Mouse (Mus musculus) heart, embryonic 10.5 days (tissue): ENCODE measurements around the gene Erg28. TPM values are rescaled to one million over a fixed set of nuclear protein-coding genes. Genes with fewer than 3 reads are reported as not detected.

Experiments
- DNase-seq: peaks from one replicate; pipeline ENCODE4 v3.0.0-alpha.2; 2017; ENCODE audit warnings: low spot score
- H3K27ac ChIP-seq: fragments of 300-500 bp; sonication (generic); 2 replicates; pipeline ENCODE4 v1.5.1; 2016; ENCODE audit warnings: mild to moderate bottlenecking
- H3K27me3 ChIP-seq: fragments of 300-500 bp; sonication (generic); 2 replicates; pipeline ENCODE4 v1.6.1; 2016; ENCODE audit warnings: mild to moderate bottlenecking; ENCODE audit not compliant: poor library complexity, insufficient read depth, severe bottlenecking
- H3K36me3 ChIP-seq: fragments of 300-500 bp; sonication (generic); 2 replicates; pipeline ENCODE4 v1.6.1; 2016; ENCODE audit warnings: mild to moderate bottlenecking, moderate library complexity
- H3K4me1 ChIP-seq: fragments of 300-500 bp; sonication (generic); 2 replicates; pipeline ENCODE4 v1.6.1; 2016; ENCODE audit warnings: mild to moderate bottlenecking
- H3K4me3 ChIP-seq: fragments of 300-500 bp; sonication (generic); 2 replicates; pipeline ENCODE4 v1.5.1; 2016; ENCODE audit warnings: mild to moderate bottlenecking, moderate library complexity
- H3K9me3 ChIP-seq: fragments of 300-500 bp; sonication (generic); 2 replicates; pipeline ENCODE4 v1.6.1; 2016; ENCODE audit warnings: mild to moderate bottlenecking, moderate library complexity
- WGBS: fragments of 180-500 bp; shearing (Covaris S2); methylation state at CpG from one replicate; pipeline ENCODE4 v1.1.7; 2016; 5-methylcytosine and 5-hydroxymethylcytosine counted together
- polyA plus RNA-seq: library from polyadenylated mRNA; unstranded; fragments of >200 nt; fragmentation: Nextera tagmentation; extraction: Ambion mirVana; gene quantifications from 2 replicates; pipeline ENCODE4 v1.2.1, GENCODE M21; 2016

The Erg28 gene
- polyA plus RNA-seq: 109 and 114 TPM in 2 replicates

GRCm38 (mm10) chr12:85824438-85825264 is at the start of gene Erg28, which contains the start of gene Ttll5:
TSS of gene Erg28 (minus strand) at chr12:85824550.
TSS of gene Ttll5 (plus strand) at chr12:85824659.
- no peaks in the 10 kb centered on the region for H3K9me3 ChIP-seq
- H3K36me3 ChIP-seq: peaks cover 46% of the 10 kb centered on the region
- WGBS: under 1% methylated on average over 67 of the region's 67 CpGs
- no peaks in the 10 kb centered on the region for H3K27me3 ChIP-seq
- peak within 1 kb of the TSS; percentile 91 for H3K4me3 ChIP-seq
- H3K27ac ChIP-seq: peak within 1 kb of the TSS; percentile 97
- peak; percentile 98 for DNase-seq
- H3K4me1 ChIP-seq: peaks cover 34% of the 10 kb centered on the region

GRCm38 (mm10) chr12:85869423-85869822 is 45.1 kb upstream of the Erg28 start:
- Histone ChIP-seq H3K27me3 (no peaks in the 10 kb centered on the region), H3K36me3 (peaks cover 17% of the 10 kb centered on the region; the same call in 1 of the 2 replicates), H3K4me1 (peaks cover 17% of the 10 kb centered on the region), H3K27ac (peak overlapping the region; percentile 65; the same call in 1 of the 2 replicates), H3K4me3 (no peak overlapping the region), H3K9me3 (no peaks in the 10 kb centered on the region)
- 26% methylated on average over 6 of the region's 6 CpGs for WGBS
- no peak for DNase-seq

DNA sequence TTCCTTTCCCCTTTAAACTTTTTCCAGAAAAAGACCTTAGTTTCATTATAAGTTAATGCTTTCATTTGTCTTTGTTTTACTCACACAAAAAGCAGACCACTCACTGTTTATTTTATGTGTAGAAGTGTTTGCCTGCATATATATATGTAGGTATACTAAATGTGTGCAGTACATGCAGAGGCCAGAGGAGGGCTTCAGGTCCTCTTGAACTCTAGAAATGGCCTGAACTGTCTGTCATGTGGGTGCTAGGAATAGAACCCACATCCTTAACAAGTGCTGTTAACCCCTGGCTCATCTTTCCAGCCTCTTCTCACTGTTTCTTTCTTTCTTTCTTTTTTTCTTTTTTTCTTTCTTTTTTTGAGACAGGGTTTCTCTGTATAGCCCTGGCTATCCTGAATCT is 42.8 kb upstream of the Erg28 start:
- no peaks in the 10 kb centered on the region for H3K27me3 ChIP-seq
- no peak for DNase-seq
- H3K9me3 ChIP-seq: no peaks in the 10 kb centered on the region
- H3K27ac ChIP-seq: no peak overlapping the region
- H3K4me3 ChIP-seq: no peak overlapping the region
- peaks cover 10% of the 10 kb centered on the region; the same call in 1 of the 2 replicates for H3K36me3 ChIP-seq
- H3K4me1 ChIP-seq: peaks cover 17% of the 10 kb centered on the region

- peaks cover 10% of the 10 kb centered on the region; the same call in 1 of the 2 replicates for H3K36me3 ChIP-seq
- H3K27ac ChIP-seq: no peak overlapping the region
- peaks cover 17% of the 10 kb centered on the region for H3K4me1 ChIP-seq
- no peaks in the 10 kb centered on the region for H3K27me3 ChIP-seq
- no peak for DNase-seq
- 70% methylated on average over 4 of the region's 4 CpGs for WGBS
- H3K4me3 ChIP-seq: no peak overlapping the region
- H3K9me3 ChIP-seq: no peaks in the 10 kb centered on the region
Observed at GRCm38 (mm10) chr12:85866624-85867023, 42.3 kb upstream of the Erg28 start.

DNA sequence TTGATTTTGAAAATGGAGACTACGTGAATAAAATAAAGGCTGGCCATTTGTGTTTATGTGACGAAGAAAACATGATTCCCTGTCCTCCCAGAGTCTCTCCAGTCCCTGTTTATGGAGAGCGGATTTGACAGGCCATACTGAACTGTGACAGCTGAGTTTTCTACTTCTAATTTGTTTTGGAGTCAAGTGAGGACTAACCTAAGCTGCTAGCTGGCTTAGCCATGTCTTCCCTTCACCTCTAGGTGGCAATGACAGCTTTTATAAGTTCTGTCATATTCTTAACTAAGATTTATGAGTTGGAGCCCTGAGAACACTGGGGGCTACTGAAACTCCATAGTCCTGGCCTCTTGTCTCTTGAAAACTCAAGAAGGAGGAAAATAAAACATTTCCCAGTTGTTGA is 41.2 kb upstream of the Erg28 start:
- no peak overlapping the region for H3K4me3 ChIP-seq
- H3K27ac ChIP-seq: no peak overlapping the region
- peaks cover 16% of the 10 kb centered on the region for H3K4me1 ChIP-seq
- peaks cover 13% of the 10 kb centered on the region; the same call in 1 of the 2 replicates for H3K36me3 ChIP-seq
- no peak for DNase-seq
- H3K9me3 ChIP-seq: no peaks in the 10 kb centered on the region
- no peaks in the 10 kb centered on the region for H3K27me3 ChIP-seq
- WGBS: 86% methylated on average over 3 of the region's 3 CpGs

- no peaks in the 10 kb centered on the region for H3K9me3 ChIP-seq
- DNase-seq: no peak
- 42% methylated on average over 2 of the region's 2 CpGs for WGBS
- H3K36me3 ChIP-seq: peaks cover 14% of the 10 kb centered on the region; the same call in 1 of the 2 replicates
- no peaks in the 10 kb centered on the region for H3K27me3 ChIP-seq
- H3K4me1 ChIP-seq: no peaks in the 10 kb centered on the region
- no peak overlapping the region for H3K4me3 ChIP-seq
- no peak overlapping the region for H3K27ac ChIP-seq
Observed at GRCm38 (mm10) chr12:85862514-85862913, 38.2 kb upstream of the Erg28 start.

GRCm38 (mm10) chr12:85859511-85860189 is 35.3 kb upstream of the Erg28 start:
- Histone ChIP-seq H3K27me3 (no peaks in the 10 kb centered on the region), H3K4me1 (no peaks in the 10 kb centered on the region), H3K9me3 (no peaks in the 10 kb centered on the region), H3K27ac (no peak overlapping the region), H3K36me3 (peaks cover 20% of the 10 kb centered on the region), H3K4me3 (no peak overlapping the region)
- 35% methylated on average over 3 of the region's 3 CpGs for WGBS
- no peak for DNase-seq

GRCm38 (mm10) chr12:85859111-85859510 is 34.8 kb upstream of the Erg28 start:
- Histone ChIP-seq H3K4me3 (no peak overlapping the region), H3K27me3 (no peaks in the 10 kb centered on the region), H3K27ac (no peak overlapping the region), H3K4me1 (no peaks in the 10 kb centered on the region), H3K36me3 (peaks cover 17% of the 10 kb centered on the region), H3K9me3 (no peaks in the 10 kb centered on the region)
- 77% methylated on average over 3 of the region's 3 CpGs for WGBS
- peak; percentile 41 for DNase-seq

DNA sequence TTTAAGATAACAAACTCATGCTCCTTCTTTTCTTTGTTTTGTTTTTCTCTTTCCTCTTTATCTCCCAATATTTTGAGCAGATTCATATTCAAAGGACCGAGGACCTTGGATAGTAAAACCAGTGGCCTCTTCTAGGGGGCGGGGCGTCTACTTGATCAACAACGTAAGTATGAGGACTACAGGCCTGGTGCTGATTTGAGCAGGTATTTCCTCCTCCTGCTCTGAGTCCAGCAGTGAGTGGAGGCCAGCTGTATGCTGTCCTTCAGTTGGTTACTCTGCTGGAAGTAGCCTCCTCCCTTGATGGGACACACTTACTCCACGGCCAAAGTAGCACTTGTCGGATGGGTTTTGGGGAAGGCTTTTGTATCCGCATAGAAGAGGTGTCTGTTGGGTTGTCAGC is 33.0 kb upstream of the Erg28 start:
- DNase-seq: peak; percentile 51
- Histone ChIP-seq H3K27me3 (no peaks in the 10 kb centered on the region), H3K36me3 (peaks cover 24% of the 10 kb centered on the region), H3K4me3 (no peak overlapping the region), H3K9me3 (no peaks in the 10 kb centered on the region), H3K4me1 (no peaks in the 10 kb centered on the region), H3K27ac (no peak overlapping the region)
- WGBS: 81% methylated on average over 7 of the region's 7 CpGs

GRCm38 (mm10) chr12:85854271-85854670 is 29.9 kb upstream of the Erg28 start:
- WGBS: 73% methylated on average over 1 of the region's 1 CpGs
- H3K4me1 ChIP-seq: no peaks in the 10 kb centered on the region
- no peak overlapping the region for H3K4me3 ChIP-seq
- H3K27ac ChIP-seq: no peak overlapping the region
- no peaks in the 10 kb centered on the region for H3K27me3 ChIP-seq
- no peaks in the 10 kb centered on the region for H3K9me3 ChIP-seq
- H3K36me3 ChIP-seq: peaks cover 29% of the 10 kb centered on the region
- no peak for DNase-seq

DNA sequence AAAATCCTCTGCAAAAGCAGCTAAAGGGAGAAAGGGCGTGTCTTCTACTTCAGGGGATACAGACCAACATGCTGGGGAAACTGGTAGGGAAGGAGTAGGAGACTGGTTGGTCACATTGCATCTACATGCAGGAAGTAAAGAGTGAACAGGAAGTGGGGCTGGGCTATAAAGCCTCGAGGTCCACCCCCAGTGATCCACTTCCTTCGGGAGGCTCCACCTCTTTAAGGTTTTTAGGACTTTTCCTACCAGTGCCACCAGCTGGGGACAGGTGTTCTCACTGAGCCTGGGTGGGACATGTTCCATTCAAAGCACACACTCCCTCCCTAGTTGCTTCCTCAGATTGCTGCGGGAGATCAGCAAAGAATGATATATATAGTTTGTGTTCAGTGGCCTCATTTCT is 29.5 kb upstream of the Erg28 start:
- Histone ChIP-seq H3K4me1 (no peaks in the 10 kb centered on the region), H3K36me3 (peaks cover 33% of the 10 kb centered on the region), H3K27me3 (no peaks in the 10 kb centered on the region), H3K9me3 (no peaks in the 10 kb centered on the region), H3K4me3 (no peak overlapping the region), H3K27ac (no peak overlapping the region)
- peak; percentile 53 for DNase-seq
- WGBS: 85% methylated on average over 4 of the region's 4 CpGs

- no peak overlapping the region for H3K4me3 ChIP-seq
- H3K9me3 ChIP-seq: no peaks in the 10 kb centered on the region
- 84% methylated on average over 8 of the region's 8 CpGs for WGBS
- H3K27me3 ChIP-seq: no peaks in the 10 kb centered on the region
- peaks cover 21% of the 10 kb centered on the region; the same call in 1 of the 2 replicates for H3K36me3 ChIP-seq
- no peaks in the 10 kb centered on the region for H3K4me1 ChIP-seq
- no peak overlapping the region for H3K27ac ChIP-seq
- peak; percentile 72 for DNase-seq
Observed at GRCm38 (mm10) chr12:85850661-85851060, 26.3 kb upstream of the Erg28 start.
